Mouse (Mus musculus) adrenal gland, postnatal 4 days (tissue): ENCODE results near the gene Gpr107. TPM values are rescaled to one million over a fixed set of nuclear protein-coding genes. Genes with fewer than 3 reads are reported as not detected.

Source experiments
- DNase-seq, 2 experiments: peaks; one replicate each; pipeline ENCODE4 v3.0.0; 2021 to 2022; ENCODE audit warnings: low spot score in 2 of 2, mixed read lengths in 2 of 2
- total RNA-seq, 2 experiments: library from RNA; stranded (reverse); gene quantifications; 2 replicates each; pipeline ENCODE4 v1.2.3; 2021

The Gpr107 gene
- total RNA-seq, 2 experiments from 2014 or later, result 62.8 to 68.3 TPM

DNA sequence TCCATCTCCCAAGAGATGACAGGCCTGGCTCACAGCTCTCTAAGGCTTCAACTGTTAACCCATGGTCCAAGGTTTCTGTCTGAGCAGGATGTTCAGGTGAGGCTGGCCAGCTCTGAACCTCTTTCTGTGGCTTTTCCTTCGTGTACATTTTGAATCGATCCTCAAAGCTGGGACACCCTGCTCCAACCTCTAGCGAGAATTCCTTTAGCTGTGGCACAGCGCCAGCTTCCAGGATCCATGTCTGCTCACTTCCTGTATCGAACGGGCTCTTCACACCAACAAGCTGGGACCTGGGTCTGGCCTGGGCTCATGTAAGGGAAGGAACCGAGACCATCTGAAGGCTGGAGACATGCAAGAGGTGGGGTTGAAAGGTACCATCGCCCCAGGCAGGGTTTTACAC is 92.1 kb downstream of the Gpr107 start:
- no peak for DNase-seq

DNA sequence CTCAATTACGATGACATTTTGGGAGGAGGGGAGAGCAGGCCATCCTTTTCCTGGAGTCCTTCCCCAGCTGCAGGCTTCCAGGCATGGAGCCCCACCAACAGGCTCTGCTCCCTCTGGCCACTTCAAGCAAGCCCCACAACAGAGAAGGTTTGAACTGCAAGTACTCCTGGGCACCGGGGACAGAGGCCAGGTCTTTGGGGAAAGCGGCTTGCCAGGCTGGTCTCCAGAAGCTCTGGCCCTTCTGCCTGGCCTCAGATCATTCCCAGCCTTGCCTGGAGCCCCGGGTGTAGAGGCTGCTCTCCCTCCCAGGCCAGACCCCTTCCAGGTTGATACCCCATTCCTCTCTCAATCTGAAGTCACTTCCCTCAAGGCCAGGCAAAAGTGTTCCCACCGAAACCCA is 92.9 kb downstream of the Gpr107 start:
- no peak for DNase-seq

DNA sequence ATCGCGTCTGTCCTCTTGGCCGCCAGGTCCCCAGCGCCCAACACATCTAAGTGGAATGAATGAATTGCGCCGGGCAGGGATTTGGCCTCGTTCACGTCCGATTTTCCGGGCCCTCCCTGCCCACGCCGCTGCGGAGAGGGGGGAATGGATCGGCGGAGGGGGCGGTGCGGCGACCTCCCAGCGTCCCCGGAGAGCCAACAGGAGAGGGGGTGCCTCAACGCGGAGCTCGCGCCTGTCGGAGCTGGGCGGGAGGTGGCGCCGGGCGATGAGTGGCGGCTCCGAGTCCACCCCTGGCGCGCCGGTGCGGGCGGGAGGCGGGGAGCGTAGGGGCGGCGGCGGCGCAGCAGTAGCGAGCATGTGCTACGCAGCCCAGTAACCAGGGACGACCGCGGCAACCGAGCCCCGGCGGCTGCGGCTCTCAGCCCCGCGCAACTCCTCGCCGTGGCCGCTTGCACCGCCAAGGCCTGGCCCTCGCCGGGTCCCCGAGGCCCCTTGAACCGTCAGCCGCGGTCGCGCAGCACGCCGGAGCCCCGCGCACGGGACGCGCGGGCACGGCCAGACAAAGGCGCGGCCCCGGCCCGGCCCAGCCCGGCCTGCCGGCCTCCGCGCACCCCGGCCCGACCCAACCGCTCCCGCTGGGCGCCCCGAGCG is 93.5 kb downstream of the Gpr107 start, which contains the start of gene Ncs1:
Gene Ncs1, plus strand, starts transcription at position 333 of the 651 bp plus-strand sequence.
- peak in 1 of 2 experiments; percentile 43 for DNase-seq

DNA sequence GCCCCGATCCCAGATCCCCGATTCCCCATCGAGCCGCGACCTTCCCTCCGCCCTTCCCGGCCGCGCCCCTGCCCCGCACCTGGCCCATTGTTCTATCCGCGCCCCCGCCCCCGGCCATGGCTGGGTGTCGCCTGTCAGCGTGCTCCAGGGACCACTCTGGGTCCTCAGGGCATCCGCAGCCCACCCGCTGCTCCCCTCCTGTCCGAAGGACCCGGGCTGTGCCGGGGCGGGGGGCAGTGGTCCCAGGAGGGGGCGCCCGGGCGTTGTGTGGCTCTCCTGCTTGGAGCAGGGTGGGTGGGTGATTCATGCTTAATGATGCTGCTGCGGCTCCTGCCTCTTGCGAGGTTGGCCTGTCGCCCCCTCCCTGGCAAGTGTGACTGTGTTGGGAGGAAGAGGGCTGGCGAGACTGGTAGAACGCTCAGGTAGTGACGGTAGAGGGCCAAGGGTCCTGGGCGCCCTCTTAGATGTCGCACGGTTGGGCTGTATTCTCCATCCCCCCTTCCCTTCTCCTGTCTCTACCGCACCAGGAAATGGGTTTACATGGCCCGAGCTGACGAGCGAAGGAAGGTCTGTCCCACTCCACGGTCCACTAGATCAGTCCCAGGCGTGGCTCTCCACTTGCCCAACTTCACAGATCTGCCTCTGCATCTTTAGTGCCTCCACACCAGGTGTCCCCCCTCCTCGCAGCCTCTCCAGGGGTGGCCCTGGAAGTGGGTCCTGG is 94.3 kb downstream of the Gpr107 start:
- DNase-seq, result no peak

DNA sequence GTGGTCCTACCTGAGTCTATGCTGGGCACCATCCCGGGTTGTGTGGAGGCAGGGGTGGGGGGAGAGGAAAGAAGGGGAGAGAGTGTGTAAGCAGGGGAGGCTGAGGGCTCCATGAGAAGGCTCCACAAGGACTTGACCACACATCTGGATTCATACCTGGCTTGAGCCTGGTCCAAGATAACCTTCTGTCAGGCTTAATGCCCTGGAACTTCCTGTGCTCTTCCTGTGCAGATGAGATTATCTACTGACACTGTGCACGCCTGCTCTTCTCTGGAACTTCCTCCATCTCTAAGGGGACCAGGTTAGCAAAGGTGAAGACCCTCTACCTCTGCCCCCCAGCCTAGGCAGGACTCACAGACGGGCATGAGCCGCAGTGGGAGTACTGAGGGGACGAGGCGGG is 96.7 kb downstream of the Gpr107 start:
- no peak for DNase-seq

DNA sequence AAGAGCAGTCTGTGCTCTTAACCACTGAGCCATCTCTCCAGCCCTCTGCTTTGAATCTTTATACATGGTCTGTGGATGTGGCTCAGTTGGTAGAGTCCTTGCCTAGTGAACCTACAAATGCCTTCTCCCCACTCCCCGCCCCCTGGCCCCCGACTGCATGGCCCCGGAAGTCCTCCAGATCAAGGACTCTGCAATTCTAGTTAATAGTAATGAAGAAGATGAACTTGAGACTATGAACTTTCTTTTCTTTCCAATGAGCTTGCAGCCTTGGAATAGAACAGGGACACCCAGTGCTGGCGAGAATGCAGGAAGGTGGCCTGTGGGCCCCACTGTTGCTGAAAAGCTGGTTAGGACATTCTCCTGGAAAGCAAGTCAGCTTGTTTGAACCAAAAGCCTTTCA is 100.1 kb downstream of the Gpr107 start:
- no peak for DNase-seq

DNA sequence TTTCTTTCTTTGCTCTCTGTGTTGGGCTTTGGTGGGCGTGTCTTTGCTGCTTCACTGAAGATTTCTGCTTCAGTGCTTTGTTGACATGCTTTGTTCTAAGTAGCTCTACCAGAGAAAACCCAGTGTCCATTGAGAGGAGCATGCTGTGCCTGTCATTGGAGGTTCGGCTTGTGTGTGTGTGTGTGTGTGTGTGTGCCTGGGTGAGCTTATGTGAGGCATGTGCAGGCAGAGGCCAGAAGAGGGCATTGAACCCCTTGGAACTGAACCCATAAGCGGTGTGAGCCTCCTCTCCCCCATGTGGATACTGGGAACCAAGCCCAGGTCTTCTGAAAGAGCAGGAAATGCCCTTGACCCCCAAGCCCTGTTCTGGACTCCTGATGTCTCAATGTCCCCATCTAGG is 101.3 kb downstream of the Gpr107 start:
- no peak for DNase-seq

DNA sequence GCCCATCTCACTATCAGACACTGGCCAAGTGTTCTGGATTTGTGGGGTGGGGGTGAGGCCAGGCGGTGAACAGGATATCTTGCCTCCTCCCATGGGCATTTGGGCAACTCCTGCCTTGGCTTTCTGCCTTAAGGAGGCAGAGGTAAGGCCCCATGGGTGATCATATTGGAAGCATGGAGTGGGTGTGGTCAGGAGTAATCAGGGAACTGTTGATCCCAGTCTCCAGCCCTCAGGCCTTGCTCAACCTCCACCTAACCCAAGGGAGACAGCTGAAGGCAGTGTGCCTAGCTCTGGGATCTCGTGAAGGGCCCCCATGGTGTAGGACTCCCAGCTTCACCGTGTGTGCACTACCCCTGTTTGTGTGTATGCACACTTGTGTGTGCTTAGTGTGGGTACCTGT is 102.7 kb downstream of the Gpr107 start:
- DNase-seq, result no peak

DNA sequence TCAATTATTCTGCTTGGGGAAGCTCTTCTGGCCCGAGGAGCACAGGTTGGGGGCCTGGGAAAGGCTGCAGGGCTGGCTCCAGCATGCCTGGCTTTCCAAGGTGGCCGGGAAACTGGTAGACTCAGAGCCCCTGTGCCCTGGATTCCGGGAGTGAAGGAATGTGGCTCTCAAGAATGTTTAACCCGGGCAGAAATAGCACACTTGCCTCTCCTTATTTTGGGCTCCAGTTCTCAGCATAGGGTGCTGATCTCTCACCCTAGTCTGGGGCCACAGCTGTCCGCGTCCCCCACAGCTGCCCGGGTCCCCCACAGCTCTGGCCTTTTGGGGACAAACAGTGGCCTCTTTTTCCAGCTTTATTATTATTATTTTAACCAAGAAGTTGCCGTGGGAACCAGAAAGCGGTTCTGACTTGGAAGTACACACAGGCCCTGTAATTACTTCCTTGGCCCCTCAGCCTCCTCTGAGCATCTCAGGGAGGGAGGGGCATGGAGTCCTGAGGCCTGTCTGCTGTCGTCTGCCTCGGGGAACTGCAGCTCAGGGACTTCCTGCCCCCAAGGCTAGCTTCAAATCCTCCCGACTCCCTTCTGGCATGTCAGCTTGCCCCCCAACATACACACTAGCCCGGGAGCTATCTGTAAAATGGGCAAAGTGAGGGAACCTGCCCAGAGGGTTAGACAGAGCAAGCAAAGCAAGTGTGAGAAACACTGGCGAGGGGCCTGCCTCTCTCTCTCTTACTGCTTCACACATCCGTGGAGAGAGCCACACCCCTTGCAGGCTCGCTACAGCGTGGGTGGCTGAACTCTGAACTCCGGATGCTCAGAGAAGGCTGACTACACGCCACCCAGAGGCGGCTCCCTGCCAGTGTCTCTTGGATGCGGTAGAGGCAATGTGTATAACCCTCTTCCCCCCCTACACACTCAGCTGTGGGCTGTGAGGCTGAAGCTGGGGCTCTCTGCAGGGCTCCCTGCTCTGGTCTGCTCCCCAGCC is 104.1 kb downstream of the Gpr107 start:
- DNase-seq, result no peak

DNA sequence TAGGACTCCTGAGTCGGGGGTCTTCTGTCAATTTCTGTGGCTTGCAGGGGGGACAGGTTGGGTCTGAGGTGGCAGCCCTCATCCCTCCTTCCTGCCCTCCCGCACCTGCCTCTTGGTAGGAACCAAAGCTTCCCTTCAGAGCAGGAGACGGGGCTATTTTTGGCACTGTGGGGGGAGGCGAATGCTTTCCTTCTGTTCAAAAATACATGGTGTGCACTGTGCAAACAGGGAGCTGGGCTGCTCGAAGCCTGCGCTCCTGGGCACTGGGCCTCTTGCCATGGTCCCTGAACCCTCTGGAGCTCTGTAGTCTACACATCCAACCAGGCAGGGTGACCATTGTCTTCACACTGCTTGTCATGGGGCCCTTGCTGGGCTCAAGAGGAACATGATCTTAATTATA is 105.0 kb downstream of the Gpr107 start:
- no peak for DNase-seq

DNA sequence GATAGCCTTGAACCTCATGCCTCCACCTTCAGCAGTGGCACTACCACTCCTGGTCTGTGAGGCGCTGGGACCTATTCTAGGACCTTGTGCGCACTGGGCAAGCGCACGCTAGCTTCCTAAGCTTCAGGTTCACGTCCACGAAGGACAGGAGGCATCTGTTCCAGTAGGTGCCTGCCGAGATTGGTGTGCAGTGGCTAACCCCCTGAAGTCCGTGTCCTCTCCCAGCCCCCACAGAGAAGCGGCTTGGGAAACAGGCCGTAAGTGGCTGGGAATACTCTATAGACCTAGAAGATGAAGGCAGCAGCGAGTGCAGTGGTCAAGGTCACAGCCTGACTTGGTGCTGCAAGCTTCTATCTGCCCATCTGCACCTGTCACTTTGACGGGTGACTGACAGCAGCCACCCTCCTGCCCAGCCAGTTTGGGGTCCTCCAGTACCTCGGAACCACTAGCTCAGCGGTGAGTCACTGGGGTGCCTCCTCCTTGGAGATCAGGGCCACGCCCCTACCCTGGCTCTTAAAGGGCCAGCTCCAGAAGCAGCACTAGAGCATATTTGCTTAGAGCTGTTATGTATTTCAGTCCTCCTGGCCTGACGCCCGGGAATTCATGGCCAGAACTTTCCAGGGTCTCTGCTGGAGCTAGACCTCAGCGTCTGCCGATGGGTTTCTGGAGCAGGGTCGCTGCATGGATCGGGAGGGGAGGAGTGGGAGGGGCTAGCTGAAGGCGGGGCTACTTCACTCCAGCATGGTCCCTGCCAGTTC is 106.7 kb downstream of the Gpr107 start:
- DNase-seq, result peak; percentile 16 to 62

DNA sequence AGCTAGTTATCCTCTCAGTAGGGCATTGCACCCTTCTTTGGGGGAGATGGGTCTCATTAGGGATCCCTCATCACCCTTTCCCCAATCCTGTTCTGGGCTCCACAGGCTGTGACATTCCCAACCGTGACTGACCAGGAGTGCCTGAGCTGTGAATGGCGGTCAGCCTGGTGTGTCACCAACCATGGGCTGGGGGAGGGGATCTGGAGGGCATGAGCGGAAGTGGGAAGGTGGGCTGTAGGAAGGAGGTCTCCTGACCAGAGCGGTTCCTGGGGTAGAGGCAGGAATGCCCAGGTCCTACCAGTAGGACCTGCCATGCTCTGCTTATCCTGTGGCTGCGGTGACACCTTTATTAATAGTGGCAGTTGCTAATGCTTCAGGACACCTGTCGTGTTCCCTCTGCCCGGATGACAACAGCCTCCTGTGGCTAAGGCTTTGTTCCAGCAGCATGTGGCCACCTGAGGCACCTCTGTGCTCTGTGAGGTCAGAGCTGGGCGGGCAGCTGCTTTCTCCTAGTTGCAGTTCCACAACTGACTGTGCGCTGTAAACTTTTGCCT is 107.3 kb downstream of the Gpr107 start:
- no peak for DNase-seq

DNA sequence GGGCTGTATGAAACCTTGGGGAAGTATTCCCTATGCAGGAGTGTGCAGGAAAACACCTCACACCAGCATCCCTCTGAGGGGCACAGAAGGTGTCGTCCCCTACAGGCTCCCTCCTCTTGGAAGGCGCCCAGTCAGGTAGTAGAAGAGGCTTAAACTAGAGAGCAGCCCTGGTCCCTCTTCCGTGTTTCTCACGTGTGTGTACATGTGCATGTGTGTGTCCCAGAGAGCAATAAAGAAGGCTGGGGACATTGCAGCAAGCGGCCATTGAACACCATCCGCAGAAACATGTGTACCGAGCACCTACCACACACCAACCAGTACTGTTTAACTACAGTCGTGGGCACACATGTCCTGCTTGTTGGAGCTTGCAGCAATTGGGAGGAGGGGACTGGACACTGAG is 108.4 kb downstream of the Gpr107 start:
- DNase-seq, result no peak

DNA sequence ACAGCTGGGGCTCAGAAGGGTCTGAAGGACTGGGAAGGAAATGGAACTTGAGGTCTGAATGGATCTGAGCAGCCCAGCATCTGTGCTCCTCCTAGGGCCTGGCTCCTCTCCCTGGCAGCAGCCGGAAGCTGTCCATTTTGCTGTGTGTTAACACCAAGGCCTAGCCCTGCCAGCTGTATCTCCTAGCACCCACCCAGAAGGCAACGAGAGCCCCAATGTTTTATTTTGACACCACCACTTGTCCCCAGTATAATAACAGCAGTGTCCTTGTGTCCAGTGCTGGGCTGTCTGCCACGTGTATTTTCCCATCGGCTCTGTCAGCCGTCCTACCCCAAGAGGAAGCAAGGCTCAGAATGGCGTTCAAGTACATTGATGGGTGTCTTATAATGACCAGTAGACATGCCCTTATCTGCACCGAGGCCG is 110.9 kb downstream of the Gpr107 start:
- no peak for DNase-seq

DNA sequence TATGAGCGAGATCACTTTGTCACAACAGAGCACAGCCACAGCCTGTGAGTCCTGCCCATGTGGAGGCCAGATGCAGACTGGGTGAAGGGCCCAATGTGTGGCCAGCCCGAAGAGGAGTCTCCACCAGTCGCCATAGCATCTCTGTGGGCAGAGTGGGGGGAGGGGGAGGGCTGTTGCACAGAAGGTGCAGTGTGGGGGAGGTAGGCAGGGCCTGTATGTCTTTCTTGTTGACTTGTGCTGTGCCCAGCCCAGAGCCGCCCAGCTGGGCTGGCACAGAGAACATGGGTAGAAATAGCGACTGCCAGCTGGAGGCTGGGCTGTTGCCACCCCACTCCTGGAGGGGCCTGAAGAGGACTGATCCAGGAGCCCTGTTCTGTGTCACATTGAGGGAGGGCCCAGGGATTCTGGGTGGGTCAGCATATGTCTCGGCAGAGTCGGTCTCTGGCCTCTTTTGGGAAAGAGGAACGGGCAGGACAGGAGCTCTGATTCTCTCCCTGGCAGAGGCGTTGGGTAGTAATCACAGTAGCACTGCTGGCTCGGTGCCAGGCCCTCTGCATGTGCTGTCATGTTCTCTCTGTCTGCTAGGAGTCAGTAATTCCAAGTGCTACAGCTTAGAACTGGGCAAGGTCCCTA is 111.7 kb downstream of the Gpr107 start:
- peak in 1 of 2 experiments; percentile 57 for DNase-seq

DNA sequence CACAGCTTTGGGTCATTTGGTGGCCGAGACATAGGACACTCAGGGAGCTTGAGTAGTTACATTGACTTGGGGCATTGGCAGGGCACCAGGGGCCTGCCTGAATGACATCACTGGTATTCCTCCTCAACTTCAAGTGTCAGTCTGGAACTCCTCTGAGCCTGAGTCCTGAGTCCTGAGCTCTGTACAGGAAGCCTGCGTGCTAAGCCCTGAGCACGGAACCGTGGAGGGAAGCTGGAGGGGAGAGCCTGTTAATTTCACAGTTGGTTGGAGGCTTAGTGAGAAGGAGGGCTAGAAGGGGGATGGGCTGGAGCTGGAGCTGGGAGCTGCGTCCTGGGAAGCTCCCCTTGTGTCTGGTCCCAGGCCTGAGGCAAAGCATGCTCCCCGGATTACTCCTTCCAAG is 115.3 kb downstream of the Gpr107 start:
- no peak for DNase-seq
